Mouse (Mus musculus) limb, embryonic 10.5 days (tissue): ENCODE measurements around the gene Pafah2. TPM values are rescaled to one million over a fixed set of nuclear protein-coding genes. Genes with fewer than 3 reads are reported as not detected.

Experiments used
- DNase-seq: peaks from one replicate; pipeline ENCODE4 v3.0.0-alpha.2; 2017; ENCODE audit warnings: low spot score
- H3K27ac ChIP-seq: fragments of 300-500 bp; sonication (generic); 2 replicates; pipeline ENCODE4 v1.5.1; 2016; ENCODE audit warnings: mild to moderate bottlenecking
- H3K27me3 ChIP-seq: fragments of 300-500 bp; sonication (generic); 2 replicates; pipeline ENCODE4 v1.6.1; 2016; ENCODE audit warnings: low read depth, mild to moderate bottlenecking; ENCODE audit not compliant: poor library complexity, severe bottlenecking
- H3K36me3 ChIP-seq: fragments of 300-500 bp; sonication (generic); 2 replicates; pipeline ENCODE4 v1.6.1; 2016; ENCODE audit warnings: mild to moderate bottlenecking, moderate library complexity
- H3K4me1 ChIP-seq: fragments of 300-500 bp; sonication (generic); 2 replicates; pipeline ENCODE4 v1.6.1; 2016
- H3K4me3 ChIP-seq: fragments of 300-500 bp; sonication (generic); 2 replicates; pipeline ENCODE4 v1.5.1; 2016; ENCODE audit warnings: mild to moderate bottlenecking, moderate library complexity
- H3K9me3 ChIP-seq: fragments of 300-500 bp; sonication (generic); replicated peaks from 2 replicates; pipeline ENCODE4 v1.6.1; 2016; ENCODE audit warnings: mild to moderate bottlenecking
- WGBS: fragments of 180-500 bp; shearing (Covaris S2); methylation state at CpG from one replicate; pipeline ENCODE4 v1.1.7; 2016; 5-methylcytosine and 5-hydroxymethylcytosine counted together
- polyA plus RNA-seq: library from polyadenylated mRNA; unstranded; fragments of >200 nt; fragmentation: Nextera tagmentation; extraction: Ambion mirVana; gene quantifications from 2 replicates; pipeline ENCODE4 v1.2.1, GENCODE M21; 2016

The Pafah2 gene
- polyA plus RNA-seq, 1 experiment from 2014 or later, result 8.6 TPM

- no peak overlapping the region for H3K27ac ChIP-seq
- WGBS, result 70% methylated on average over 7 of the region's 7 CpGs
These were observed 7.6 kb downstream of the Pafah2 start for GRCm38 (mm10) chr4:134403721-134404120.

GRCm38 (mm10) chr4:134409286-134409685 is 13.2 kb downstream of the Pafah2 start:
- no peak for DNase-seq
- H3K4me3 ChIP-seq, result no peak overlapping the region
- H3K27me3 ChIP-seq, result no peaks in the 10 kb centered on the region
- peaks cover 14% of the 10 kb centered on the region; the same call in 1 of the 2 replicates for H3K36me3 ChIP-seq
- H3K4me1 ChIP-seq, result 0 out of 2 replicates have a peak, but pooled peaks cover 6% of the 10 kb centered on the region
- WGBS, result 66% methylated on average over 5 of the region's 5 CpGs
- H3K9me3 ChIP-seq, result no peaks in the 10 kb centered on the region
- H3K27ac ChIP-seq, result no peak overlapping the region

More at GRCm38 (mm10) chr4:134403721-134404120, 7.6 kb downstream of the Pafah2 start:
- Histone ChIP-seq H3K4me1 (peaks cover 31% of the 10 kb centered on the region), H3K9me3 (no peaks in the 10 kb centered on the region), H3K36me3 (0 out of 2 replicates have a peak, but pooled peaks cover 2% of the 10 kb centered on the region), H3K4me3 (no peak overlapping the region), H3K27me3 (no peaks in the 10 kb centered on the region)
- DNase-seq, result no peak

DNA sequence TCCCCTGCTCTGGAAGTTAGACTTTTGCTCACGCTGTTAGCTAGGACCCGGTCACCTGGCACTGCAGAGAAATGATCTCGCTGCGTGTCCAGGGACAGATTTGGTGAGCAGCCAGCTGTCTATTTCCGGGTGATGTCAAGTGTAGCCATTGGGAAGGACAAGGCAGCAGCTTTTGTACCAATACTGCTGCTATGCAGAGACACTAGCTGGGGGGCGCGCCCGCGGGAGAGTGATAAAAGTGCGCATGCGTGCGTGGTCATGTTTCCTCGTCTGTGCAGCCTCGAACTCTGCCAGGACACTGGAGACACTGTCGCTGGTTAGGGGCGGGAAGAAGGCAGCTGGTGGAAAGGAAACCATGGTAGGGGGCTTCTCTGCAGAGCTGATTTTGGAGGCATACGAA is 20.1 kb downstream of the Pafah2 start:
- WGBS, result 84% methylated on average over 17 of the region's 17 CpGs
- Histone ChIP-seq H3K27ac (no peak overlapping the region), H3K4me1 (no peaks in the 10 kb centered on the region), H3K4me3 (no peak overlapping the region), H3K27me3 (no peaks in the 10 kb centered on the region), H3K9me3 (no peaks in the 10 kb centered on the region), H3K36me3 (peaks cover 24% of the 10 kb centered on the region)
- DNase-seq, result no peak

- DNase-seq, result no peak
- Histone ChIP-seq H3K27ac (no peak overlapping the region), H3K27me3 (no peaks in the 10 kb centered on the region), H3K9me3 (no peaks in the 10 kb centered on the region), H3K36me3 (peaks cover 24% of the 10 kb centered on the region), H3K4me1 (no peaks in the 10 kb centered on the region), H3K4me3 (no peak overlapping the region)
- WGBS, result 81% methylated on average over 15 of the region's 15 CpGs
These were observed 20.5 kb downstream of the Pafah2 start for GRCm38 (mm10) chr4:134416602-134417001.

GRCm38 (mm10) chr4:134417111-134417510 is 21.0 kb downstream of the Pafah2 start:
- 62% methylated on average over 7 of the region's 7 CpGs for WGBS
- H3K9me3 ChIP-seq, result no peaks in the 10 kb centered on the region

DNA sequence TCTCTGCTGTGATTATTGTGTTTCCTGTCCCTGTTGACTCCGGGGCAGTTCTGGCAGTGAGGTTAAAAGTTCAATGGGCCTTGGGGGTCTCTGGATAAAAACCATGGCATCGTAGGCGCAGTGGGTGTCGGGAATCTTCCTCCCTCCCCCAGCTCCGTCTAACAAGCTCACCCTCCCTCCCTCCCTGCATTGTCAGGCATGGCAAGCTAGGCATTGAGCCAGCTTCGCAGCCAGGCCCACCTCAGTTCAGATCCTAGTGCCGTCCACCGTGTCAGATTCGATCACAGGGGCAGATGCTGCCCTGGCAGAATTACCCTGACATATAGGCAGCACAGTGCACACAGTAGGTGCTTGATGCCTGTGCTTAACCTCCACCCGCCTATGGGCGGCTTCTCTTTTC is 25.9 kb downstream of the Pafah2 start:
- Histone ChIP-seq H3K27ac (no peak overlapping the region), H3K27me3 (no peaks in the 10 kb centered on the region), H3K4me3 (no peak overlapping the region), H3K9me3 (no peaks in the 10 kb centered on the region), H3K36me3 (peaks cover 13% of the 10 kb centered on the region), H3K4me1 (0 out of 2 replicates have a peak, but pooled peaks cover 7% of the 10 kb centered on the region)
- DNase-seq, result no peak
- 68% methylated on average over 11 of the region's 11 CpGs for WGBS

More at GRCm38 (mm10) chr4:134417111-134417510, 21.0 kb downstream of the Pafah2 start:
- no peak overlapping the region for H3K4me3 ChIP-seq
- 0 out of 2 replicates have a peak, but pooled peaks cover 5% of the 10 kb centered on the region for H3K4me1 ChIP-seq
- peaks cover 24% of the 10 kb centered on the region for H3K36me3 ChIP-seq
- no peak overlapping the region for H3K27ac ChIP-seq
- DNase-seq, result no peak
- H3K27me3 ChIP-seq, result no peaks in the 10 kb centered on the region

DNA sequence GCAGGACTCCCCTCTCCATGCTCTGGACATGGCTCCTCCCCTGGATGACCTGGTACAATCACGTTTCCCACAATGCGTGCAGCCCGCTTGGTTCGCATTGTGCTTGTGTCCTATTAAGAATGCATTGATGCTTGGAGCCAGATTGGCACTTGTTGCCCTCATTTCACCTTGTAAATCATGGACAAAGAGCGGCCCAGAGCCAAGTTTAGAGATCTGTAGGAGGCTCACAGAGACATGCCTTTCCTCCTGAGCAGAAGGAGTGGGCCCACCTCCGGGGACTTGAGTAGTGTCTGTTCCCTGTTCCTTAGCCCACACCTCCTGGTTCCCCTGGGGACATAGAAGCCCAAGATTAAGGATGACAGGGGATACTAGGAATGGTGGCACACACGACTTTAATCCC is 27.8 kb downstream of the Pafah2 start:
- Histone ChIP-seq H3K9me3 (no peaks in the 10 kb centered on the region), H3K4me3 (no peak overlapping the region), H3K36me3 (peaks cover 2% of the 10 kb centered on the region; the same call in 1 of the 2 replicates), H3K27ac (no peak overlapping the region), H3K27me3 (no peaks in the 10 kb centered on the region), H3K4me1 (0 out of 2 replicates have a peak, but pooled peaks cover 7% of the 10 kb centered on the region)
- DNase-seq, result no peak
- 90% methylated on average over 7 of the region's 7 CpGs for WGBS

DNA sequence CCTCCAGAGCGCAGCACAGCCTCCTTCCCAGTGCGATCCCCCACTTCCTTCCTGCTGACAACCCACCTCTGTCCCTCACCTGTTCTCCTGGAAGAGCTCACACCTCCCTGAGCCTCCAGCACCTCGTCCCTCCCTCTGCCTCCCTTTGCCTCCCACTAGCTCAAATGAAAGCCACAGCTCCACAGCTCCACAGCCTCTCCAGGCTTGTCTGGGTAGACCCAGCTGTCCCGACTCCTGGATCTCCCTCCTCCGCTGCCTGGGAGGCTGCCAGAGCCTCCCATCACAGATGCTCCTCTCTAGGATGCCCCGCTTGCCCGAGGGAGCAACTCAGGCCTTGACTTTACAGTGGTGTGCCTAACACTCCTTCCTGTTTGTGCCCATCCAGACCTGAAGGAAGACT is 29.0 kb downstream of the Pafah2 start:
- H3K27ac ChIP-seq, result no peak overlapping the region
- H3K36me3 ChIP-seq, result peaks cover 2% of the 10 kb centered on the region; the same call in 1 of the 2 replicates
- 72% methylated on average over 7 of the region's 7 CpGs for WGBS
- no peak for DNase-seq
- H3K9me3 ChIP-seq, result no peaks in the 10 kb centered on the region
- H3K4me1 ChIP-seq, result peaks cover 8% of the 10 kb centered on the region
- no peak overlapping the region for H3K4me3 ChIP-seq
- no peaks in the 10 kb centered on the region for H3K27me3 ChIP-seq

DNA sequence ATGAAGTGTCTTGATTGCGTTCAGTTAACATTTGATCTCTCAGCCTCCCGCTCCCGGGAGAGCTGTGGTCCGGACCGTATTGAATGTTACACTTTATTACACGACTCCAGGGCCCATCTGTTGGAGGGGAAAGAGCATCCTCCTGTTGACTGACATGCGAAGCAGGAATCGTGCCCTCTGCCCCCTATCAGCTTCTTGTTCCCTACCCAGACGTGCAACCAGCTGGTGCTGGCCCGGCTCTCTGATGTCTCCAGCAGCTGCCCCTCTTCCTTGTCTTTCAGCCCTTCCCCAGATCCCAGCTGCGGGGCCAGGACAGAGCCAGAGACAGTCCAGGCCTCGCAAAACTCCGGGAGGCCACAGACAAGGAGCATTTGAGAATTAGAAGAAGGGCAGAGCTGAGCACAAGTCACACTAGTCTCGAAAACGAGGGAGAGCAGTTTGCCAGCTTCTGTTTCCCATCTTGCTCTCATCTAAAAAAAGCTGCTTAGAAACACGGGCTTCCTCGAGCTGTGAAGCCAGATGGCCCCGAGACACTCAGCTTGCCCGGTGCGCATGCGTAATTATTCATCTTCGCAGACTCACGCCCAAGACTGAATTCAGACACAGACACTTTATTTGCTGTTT is 34.4 kb downstream of the Pafah2 start:
- DNase-seq, result peak; percentile 42
- Histone ChIP-seq H3K4me1 (peaks cover 9% of the 10 kb centered on the region), H3K36me3 (no peaks in the 10 kb centered on the region), H3K4me3 (0 out of 2 replicates have a peak overlapping the region, but pooled peaks have one; percentile 3), H3K9me3 (no peaks in the 10 kb centered on the region), H3K27ac (peak overlapping the region; percentile 53), H3K27me3 (no peaks in the 10 kb centered on the region)
- WGBS, result 39% methylated on average over 23 of the region's 23 CpGs

- Histone ChIP-seq H3K36me3 (no peaks in the 10 kb centered on the region), H3K27ac (no peak overlapping the region), H3K4me1 (peaks cover 13% of the 10 kb centered on the region), H3K9me3 (no peaks in the 10 kb centered on the region), H3K4me3 (no peak overlapping the region), H3K27me3 (no peaks in the 10 kb centered on the region)
- WGBS, result 89% methylated on average over 15 of the region's 15 CpGs
- no peak for DNase-seq
These were observed 36.7 kb downstream of the Pafah2 start for GRCm38 (mm10) chr4:134432686-134433360.

DNA sequence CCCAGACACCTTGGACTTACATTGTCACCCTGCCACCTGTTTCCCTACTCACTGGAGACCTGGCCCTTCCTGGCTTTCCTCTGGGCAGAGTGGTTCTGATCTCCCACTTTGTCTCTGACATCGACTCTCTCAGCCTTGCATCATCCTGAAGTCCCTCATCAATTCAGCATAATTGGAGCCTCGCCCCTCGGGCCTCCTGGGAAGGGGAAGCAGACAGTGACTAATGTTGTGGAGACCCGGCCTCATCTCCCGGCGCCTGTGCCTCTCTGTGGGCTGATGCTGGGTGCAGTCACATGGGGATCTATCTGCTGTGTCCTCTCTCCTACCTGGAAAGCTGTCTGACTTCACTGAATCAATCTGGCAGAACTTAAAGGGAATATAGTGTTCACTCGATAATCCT is 40.1 kb downstream of the Pafah2 start:
- no peaks in the 10 kb centered on the region for H3K36me3 ChIP-seq
- no peak overlapping the region for H3K27ac ChIP-seq
- no peaks in the 10 kb centered on the region for H3K9me3 ChIP-seq
- no peaks in the 10 kb centered on the region for H3K27me3 ChIP-seq
- 21% methylated on average over 7 of the region's 7 CpGs for WGBS
- no peak overlapping the region for H3K4me3 ChIP-seq
- H3K4me1 ChIP-seq, result peaks cover 4% of the 10 kb centered on the region; the same call in 1 of the 2 replicates
- no peak for DNase-seq

GRCm38 (mm10) chr4:134436659-134437058 is 40.5 kb downstream of the Pafah2 start:
- Histone ChIP-seq H3K4me1 (peaks cover 4% of the 10 kb centered on the region; the same call in 1 of the 2 replicates), H3K27ac (peak overlapping the region; percentile 56; the same call in 1 of the 2 replicates), H3K36me3 (no peaks in the 10 kb centered on the region), H3K9me3 (no peaks in the 10 kb centered on the region), H3K4me3 (no peak overlapping the region), H3K27me3 (no peaks in the 10 kb centered on the region)
- DNase-seq, result peak; percentile 44
- 52% methylated on average over 10 of the region's 10 CpGs for WGBS

GRCm38 (mm10) chr4:134439119-134439518 is 43.0 kb downstream of the Pafah2 start:
- no peak overlapping the region for H3K4me3 ChIP-seq
- H3K27ac ChIP-seq, result no peak overlapping the region
- no peak for DNase-seq
- 74% methylated on average over 3 of the region's 3 CpGs for WGBS
- H3K4me1 ChIP-seq, result peaks cover 4% of the 10 kb centered on the region; the same call in 1 of the 2 replicates
- H3K9me3 ChIP-seq, result no peaks in the 10 kb centered on the region
- H3K36me3 ChIP-seq, result no peaks in the 10 kb centered on the region
- H3K27me3 ChIP-seq, result no peaks in the 10 kb centered on the region
